ENCODE assay signal across 8 mouse cellular contexts in genomic region chr15:85653421-85654401, GRCm38 (mm10).
DNase-seq lines count a peak whose midpoint lies in the region; ATAC-seq and TF ChIP-seq lines count a peak whose summit lies in the region.

No protein-coding gene starts in this region.

- peaks cover 62% of the 10 kb centered on the region for H3K4me1 ChIP-seq in embryonic facial prominence, embryonic 13.5 days
- peaks cover 17% of the 10 kb centered on the region for H3K4me1 ChIP-seq in kidney, embryonic 14.5 days (ENCODE audit: control insufficient read depth, insufficient read depth, low read length)
- no peaks in the 10 kb centered on the region; the same call in 1 of the 2 replicates for H3K4me1 ChIP-seq in liver, embryonic 11.5 days (replicated peaks; ENCODE audit: control insufficient read depth, insufficient read depth, low read length)
- H3K4me1 ChIP-seq in neural tube, embryonic 12.5 days: peaks cover 58% of the 10 kb centered on the region
- H3K4me1 ChIP-seq in thymus, adult 2 months (replicated peaks; ENCODE audit: control insufficient read depth, insufficient read depth, low read length): peaks cover 45% of the 10 kb centered on the region

- 18% methylated on average over 32 of the region's 32 CpGs for WGBS in embryonic facial prominence, embryonic 13.5 days
- WGBS in kidney, embryonic 14.5 days: 25% methylated on average over 31 of the region's 32 CpGs
- WGBS in liver, embryonic 11.5 days: 53% methylated on average over 32 of the region's 32 CpGs
- WGBS in neural tube, embryonic 12.5 days: 40% methylated on average over 32 of the region's 32 CpGs
- 1% methylated on average over 32 of the region's 32 CpGs for WGBS in thymus, adult 2 months

- peak overlapping the region; percentile 99 for H3K27ac ChIP-seq in embryonic facial prominence, embryonic 13.5 days
- H3K27ac ChIP-seq in kidney, embryonic 14.5 days (ENCODE audit: low read depth, low read length): peak overlapping the region; percentile 98
- 0 out of 2 replicates have a peak overlapping the region, but pooled peaks have one; percentile 19 for H3K27ac ChIP-seq in liver, embryonic 11.5 days (ENCODE audit: low read depth, low read length)
- peak overlapping the region; percentile 97 for H3K27ac ChIP-seq in neural tube, embryonic 12.5 days
- peak overlapping the region; percentile 89 for H3K27ac ChIP-seq in thymus, adult 2 months (ENCODE audit: control insufficient read depth, insufficient read depth, low read length)

- H3K4me2 ChIP-seq in embryonic facial prominence, embryonic 13.5 days: peak overlapping the region; percentile 75
- H3K4me2 ChIP-seq in kidney, embryonic 14.5 days (replicated peaks; ENCODE audit: low read depth, low read length): peak overlapping the region; percentile 63
- peak overlapping the region; percentile 40 for H3K4me2 ChIP-seq in liver, embryonic 11.5 days
- peak overlapping the region; percentile 64 for H3K4me2 ChIP-seq in neural tube, embryonic 12.5 days (replicated peaks)

- peak overlapping the region; percentile 47 for H3K4me3 ChIP-seq in embryonic facial prominence, embryonic 13.5 days
- H3K4me3 ChIP-seq in kidney, embryonic 14.5 days (ENCODE audit: low read length): peak overlapping the region; percentile 33
- no peak overlapping the region for H3K4me3 ChIP-seq in liver, embryonic 11.5 days (ENCODE audit: low read depth, low read length)
- H3K4me3 ChIP-seq in neural tube, embryonic 12.5 days: peak overlapping the region; percentile 32
- peak overlapping the region; percentile 83 for H3K4me3 ChIP-seq in thymus, adult 2 months (ENCODE audit: control insufficient read depth, insufficient read depth, low read length)

- TF ChIP-seq CTCF in thymus, adult 2 months (IDR thresholded peaks at IDR 0.05; ENCODE audit: borderline replicate concordance, control insufficient read depth, extremely low read depth, insufficient read depth, low read length, poor library complexity): no peak

- 0 out of 2 replicates have a peak, but pooled peaks cover 6% of the 10 kb centered on the region for H3K36me3 ChIP-seq in embryonic facial prominence, embryonic 13.5 days
- H3K36me3 ChIP-seq in kidney, embryonic 14.5 days (ENCODE audit: control insufficient read depth, insufficient read depth, low read length): no peaks in the 10 kb centered on the region
- H3K36me3 ChIP-seq in liver, embryonic 11.5 days (ENCODE audit: control insufficient read depth, insufficient read depth, low read length): no peaks in the 10 kb centered on the region
- no peaks in the 10 kb centered on the region for H3K36me3 ChIP-seq in neural tube, embryonic 12.5 days
- no peaks in the 10 kb centered on the region for H3K36me3 ChIP-seq in thymus, adult 2 months (ENCODE audit: control insufficient read depth, insufficient read depth, low read length)

- peak overlapping the region; percentile 85 for H3K9ac ChIP-seq in embryonic facial prominence, embryonic 13.5 days
- H3K9ac ChIP-seq in kidney, embryonic 14.5 days (ENCODE audit: low read depth, low read length): peak overlapping the region; percentile 69
- no peak overlapping the region for H3K9ac ChIP-seq in liver, embryonic 11.5 days (ENCODE audit: low read depth, low read length)
- peak overlapping the region; percentile 75 for H3K9ac ChIP-seq in neural tube, embryonic 12.5 days

- H3K27me3 ChIP-seq in embryonic facial prominence, embryonic 13.5 days: peaks cover 18% of the 10 kb centered on the region
- H3K27me3 ChIP-seq in kidney, embryonic 14.5 days (ENCODE audit: control insufficient read depth, insufficient read depth, low read length): no peaks in the 10 kb centered on the region
- peaks cover 65% of the 10 kb centered on the region for H3K27me3 ChIP-seq in liver, embryonic 11.5 days (replicated peaks; ENCODE audit: control insufficient read depth, insufficient read depth, low read length)
- peaks cover 42% of the 10 kb centered on the region for H3K27me3 ChIP-seq in neural tube, embryonic 12.5 days (replicated peaks)
- no peaks in the 10 kb centered on the region for H3K27me3 ChIP-seq in thymus, adult 2 months (ENCODE audit: control insufficient read depth, insufficient read depth, low read length)

- DNase-seq in 3134 (ENCODE audit: extremely low read depth, insufficient read length, low spot score): peak; percentile 95
- peak; percentile 92 to 97 for DNase-seq in adrenal gland, adult (ENCODE audit: inconsistent age in 2 of 2, low spot score in 1 of 2)
- peak; percentile 89 for DNase-seq in heart, adult 8-10 months (ENCODE audit: low spot score)
- no peak for DNase-seq in liver, embryonic 11.5 days (ENCODE audit: low spot score)
- peak; percentile 77 for DNase-seq in thymus, adult 2 months

- no peaks in the 10 kb centered on the region for H3K9me3 ChIP-seq in embryonic facial prominence, embryonic 13.5 days
- no peaks in the 10 kb centered on the region for H3K9me3 ChIP-seq in kidney, embryonic 14.5 days (ENCODE audit: control insufficient read depth, low read length)
- no peaks in the 10 kb centered on the region for H3K9me3 ChIP-seq in liver, embryonic 11.5 days (ENCODE audit: control insufficient read depth, low read length)
- no peaks in the 10 kb centered on the region for H3K9me3 ChIP-seq in neural tube, embryonic 12.5 days

- ATAC-seq in embryonic facial prominence, embryonic 13.5 days (ENCODE audit: insufficient number of reproducible peaks, insufficient read depth, low FRiP score, low TSS enrichment, low read depth): peak; percentile 77
- peak; percentile 92 for ATAC-seq in kidney, embryonic 14.5 days (ENCODE audit: low FRiP score, low TSS enrichment)
- ATAC-seq in liver, embryonic 11.5 days (replicated peaks; ENCODE audit: low FRiP score): no peak; the same call in 1 of the 2 replicates
- peak; percentile 82 for ATAC-seq in neural tube, embryonic 12.5 days (ENCODE audit: low FRiP score, low read depth)

- TF ChIP-seq POLR2A in thymus, adult 2 months (IDR thresholded peaks at IDR 0.05; ENCODE audit: control insufficient read depth, extremely low read depth, insufficient read depth, low read length, poor library complexity): peak; percentile 44

Comparison
In these comparisons a context has a peak if more than half of its experiments do, and no peak if none do; other contexts are left out.
1. H3K27ac ChIP-seq: peak in every context shown above with its lines; median percentile 99 in embryonic facial prominence, embryonic 13.5 days; 98 in kidney, embryonic 14.5 days; 97 in neural tube, embryonic 12.5 days; 89 in thymus, adult 2 months; 19 in liver, embryonic 11.5 days.